Mouse (Mus musculus) embryonic facial prominence, embryonic 12.5 days (tissue): ENCODE results near the gene Il1r1. TPM values are rescaled to one million over a fixed set of nuclear protein-coding genes. Genes with fewer than 3 reads are reported as not detected.

ENCODE experiments used
- ATAC-seq: fragments of 200-750 bp; cut with Nextera tagmentation; 2 replicates; pipeline ENCODE4 v1.8.0; 2017; ENCODE audit not compliant: insufficient number of reproducible peaks, insufficient read depth, low FRiP score, low TSS enrichment
- H3K27ac ChIP-seq: fragments of 300-500 bp; sonication (generic); 2 replicates; pipeline ENCODE4 v1.5.1; 2016; ENCODE audit warnings: mild to moderate bottlenecking
- H3K27me3 ChIP-seq: fragments of 300-500 bp; sonication (generic); 2 replicates; pipeline ENCODE4 v1.6.1; 2016; ENCODE audit warnings: mild to moderate bottlenecking, moderate library complexity
- H3K36me3 ChIP-seq: fragments of 300-500 bp; sonication (generic); 2 replicates; pipeline ENCODE4 v1.6.1; 2016; ENCODE audit warnings: mild to moderate bottlenecking
- H3K4me1 ChIP-seq: fragments of 300-500 bp; sonication (generic); 2 replicates; pipeline ENCODE4 v1.6.1; 2016
- H3K4me2 ChIP-seq: fragments of 300-500 bp; sonication (generic); replicated peaks from 2 replicates; pipeline ENCODE4 v1.6.1; 2016; ENCODE audit warnings: mild to moderate bottlenecking, moderate library complexity
- H3K4me3 ChIP-seq: fragments of 300-500 bp; sonication (generic); 2 replicates; pipeline ENCODE4 v1.5.1; 2016; ENCODE audit warnings: mild to moderate bottlenecking
- H3K9ac ChIP-seq: fragments of 300-500 bp; sonication (generic); 2 replicates; pipeline ENCODE4 v1.6.1; 2016; ENCODE audit warnings: mild to moderate bottlenecking, moderate library complexity
- H3K9me3 ChIP-seq: fragments of 300-500 bp; sonication (generic); 2 replicates; pipeline ENCODE4 v1.6.1; 2016; ENCODE audit warnings: mild to moderate bottlenecking, moderate library complexity
- WGBS: fragments of 180-500 bp; shearing (Covaris S2); methylation state at CpG from one replicate; pipeline ENCODE4 v1.1.7; 2016; 5-methylcytosine and 5-hydroxymethylcytosine counted together
- polyA plus RNA-seq: library from polyadenylated mRNA; unstranded; fragments of >200 nt; fragmentation: Nextera tagmentation; extraction: Ambion mirVana; gene quantifications from 2 replicates; pipeline ENCODE4 v1.2.1, GENCODE M21; 2016

Il1r1 gene
- polyA plus RNA-seq, 1 experiment from 2014 or later = 4.2 TPM

DNA sequence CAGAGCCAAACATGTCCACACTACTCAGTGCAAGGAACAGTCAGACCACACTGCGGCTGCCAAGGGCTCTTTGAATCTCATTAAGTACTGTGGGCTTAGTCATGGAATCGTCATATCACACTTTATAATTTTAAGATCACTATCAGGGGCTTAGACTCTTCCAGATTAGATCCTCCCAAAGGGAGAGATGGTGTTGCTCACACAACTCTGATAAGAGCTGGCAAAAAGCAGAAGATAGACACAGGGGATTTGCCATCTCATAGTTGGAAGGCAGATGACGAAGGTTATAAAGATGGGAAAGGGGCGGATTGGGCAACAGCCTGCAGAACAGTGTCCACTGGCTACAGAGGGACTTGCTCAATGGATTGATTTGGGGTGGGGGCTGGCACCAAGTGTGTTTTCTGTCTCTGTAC, 130.6 kb downstream of the Il1r1 start:
- no peak overlapping the region for H3K9ac ChIP-seq
- peaks cover 8% of the 10 kb centered on the region; the same call in 1 of the 2 replicates for H3K4me1 ChIP-seq
- no peak for ATAC-seq
- no peaks in the 10 kb centered on the region for H3K27me3 ChIP-seq
- H3K4me2 ChIP-seq = no peak overlapping the region
- H3K4me3 ChIP-seq = no peak overlapping the region
- 85% methylated on average over 4 of the region's 4 CpGs for WGBS
- no peaks in the 10 kb centered on the region for H3K9me3 ChIP-seq
- no peaks in the 10 kb centered on the region for H3K36me3 ChIP-seq
- no peak overlapping the region for H3K27ac ChIP-seq

DNA sequence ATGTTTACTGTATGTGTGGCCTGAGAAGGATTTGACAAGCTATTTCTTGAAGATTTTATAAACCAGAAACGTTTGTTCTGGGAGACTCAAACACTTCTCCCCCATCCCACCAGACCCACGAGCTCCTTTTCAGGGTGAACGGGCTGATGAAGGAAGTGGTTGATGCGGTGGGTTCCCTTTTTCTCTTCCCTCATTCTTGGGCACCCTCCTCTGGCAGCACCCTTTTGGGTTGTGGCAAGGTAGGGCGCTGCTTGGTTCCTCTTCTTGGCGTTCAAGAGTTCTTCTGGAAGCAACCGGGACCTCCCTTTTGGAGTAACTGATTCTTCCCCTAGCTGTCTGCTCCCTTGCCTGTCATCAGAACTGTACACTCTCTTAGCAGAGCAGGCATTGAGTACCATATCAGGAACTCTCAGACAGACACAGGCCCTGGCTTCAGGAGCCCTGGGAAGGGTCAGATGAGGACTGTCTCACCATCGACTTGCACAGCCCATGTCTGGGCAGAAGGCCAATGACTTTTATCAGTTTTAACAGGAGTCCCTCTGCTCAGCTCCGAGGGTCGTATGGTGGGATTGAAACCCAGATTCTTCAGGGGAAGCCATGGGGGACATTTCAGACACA, 131.1 kb downstream of the Il1r1 start:
- Histone ChIP-seq H3K4me1 (peaks cover 8% of the 10 kb centered on the region; the same call in 1 of the 2 replicates), H3K27me3 (no peaks in the 10 kb centered on the region), H3K27ac (no peak overlapping the region), H3K9ac (no peak overlapping the region), H3K9me3 (no peaks in the 10 kb centered on the region), H3K4me2 (no peak overlapping the region), H3K4me3 (no peak overlapping the region), H3K36me3 (no peaks in the 10 kb centered on the region)
- ATAC-seq = no peak
- WGBS = 81% methylated on average over 10 of the region's 10 CpGs

DNA sequence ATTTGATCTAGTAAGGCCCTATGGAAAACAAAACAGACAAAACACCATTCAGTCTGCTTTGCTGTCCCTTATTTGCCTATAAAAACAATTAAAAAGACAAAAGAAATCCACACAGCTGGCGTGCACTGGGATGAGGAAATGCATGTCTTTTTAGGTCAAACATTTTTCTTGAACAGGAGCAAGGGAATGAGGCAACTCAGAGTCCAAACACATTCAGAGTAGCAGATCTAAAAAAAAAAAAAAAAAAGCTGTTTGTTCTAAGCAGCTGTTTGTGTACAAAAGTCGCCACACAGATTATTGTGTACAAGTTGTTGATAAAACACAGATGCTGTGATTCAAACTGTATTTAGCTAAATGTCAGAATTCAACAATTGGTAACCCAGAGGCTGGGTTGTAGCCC, 133.0 kb downstream of the Il1r1 start:
- WGBS = 33% methylated on average over 2 of the region's 2 CpGs
- no peak overlapping the region for H3K9ac ChIP-seq
- ATAC-seq = no peak
- 0 out of 2 replicates have a peak overlapping the region, but pooled peaks have one; percentile 30 for H3K27ac ChIP-seq
- no peaks in the 10 kb centered on the region for H3K9me3 ChIP-seq
- H3K4me2 ChIP-seq = no peak overlapping the region
- H3K36me3 ChIP-seq = no peaks in the 10 kb centered on the region
- H3K27me3 ChIP-seq = no peaks in the 10 kb centered on the region
- H3K4me1 ChIP-seq = peaks cover 8% of the 10 kb centered on the region; the same call in 1 of the 2 replicates
- no peak overlapping the region for H3K4me3 ChIP-seq

DNA sequence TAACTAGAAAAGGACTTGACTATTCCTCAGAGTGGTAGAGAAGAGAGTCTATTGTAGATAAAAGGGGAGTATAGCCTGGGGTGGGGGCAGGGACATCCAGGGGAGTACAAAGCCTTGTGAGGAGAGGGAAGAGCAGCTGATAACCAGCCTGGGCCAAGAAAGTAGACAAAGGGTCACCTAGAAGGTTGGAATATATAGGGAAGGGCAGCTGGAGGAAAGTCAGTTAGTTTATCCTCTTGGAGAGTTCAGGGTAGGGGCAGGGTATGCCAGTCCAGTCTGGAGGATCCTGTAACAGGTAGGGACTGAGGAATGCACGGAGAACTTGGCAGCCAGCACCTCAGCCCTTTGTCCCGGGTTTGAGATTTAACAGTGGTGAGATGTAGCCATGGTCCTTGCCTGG, 133.5 kb downstream of the Il1r1 start:
- Histone ChIP-seq H3K4me3 (no peak overlapping the region), H3K4me2 (no peak overlapping the region), H3K9ac (no peak overlapping the region), H3K4me1 (peaks cover 6% of the 10 kb centered on the region; the same call in 1 of the 2 replicates), H3K9me3 (no peaks in the 10 kb centered on the region), H3K36me3 (no peaks in the 10 kb centered on the region), H3K27me3 (no peaks in the 10 kb centered on the region), H3K27ac (no peak overlapping the region)
- WGBS = 72% methylated on average over 2 of the region's 2 CpGs
- ATAC-seq = no peak

DNA sequence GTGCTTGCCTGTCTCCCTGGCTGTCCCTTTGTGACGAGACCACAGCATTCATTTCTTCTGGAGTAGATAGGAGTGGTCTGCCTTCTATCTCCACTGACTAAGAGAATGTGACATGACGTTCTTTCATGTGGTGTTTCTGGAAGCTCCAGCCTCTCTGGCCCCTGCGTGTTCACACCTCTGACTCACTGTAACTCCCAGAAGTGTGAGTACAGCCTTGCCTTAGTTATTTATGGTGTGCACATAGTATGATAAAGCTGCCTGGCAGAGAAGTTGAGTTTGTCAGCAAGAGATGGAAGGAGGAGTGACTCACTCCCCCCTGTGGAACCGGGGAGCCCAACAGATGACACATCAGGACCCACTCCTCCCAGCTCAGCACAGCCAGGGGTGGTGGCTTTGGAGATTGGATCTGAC, 133.9 kb downstream of the Il1r1 start:
- ATAC-seq = no peak
- peaks cover 5% of the 10 kb centered on the region; the same call in 1 of the 2 replicates for H3K4me1 ChIP-seq
- no peak overlapping the region for H3K4me3 ChIP-seq
- WGBS = 84% methylated on average over 4 of the region's 4 CpGs
- no peaks in the 10 kb centered on the region for H3K9me3 ChIP-seq
- H3K36me3 ChIP-seq = no peaks in the 10 kb centered on the region
- no peak overlapping the region for H3K27ac ChIP-seq
- no peak overlapping the region for H3K9ac ChIP-seq
- no peak overlapping the region for H3K4me2 ChIP-seq
- H3K27me3 ChIP-seq = no peaks in the 10 kb centered on the region

DNA sequence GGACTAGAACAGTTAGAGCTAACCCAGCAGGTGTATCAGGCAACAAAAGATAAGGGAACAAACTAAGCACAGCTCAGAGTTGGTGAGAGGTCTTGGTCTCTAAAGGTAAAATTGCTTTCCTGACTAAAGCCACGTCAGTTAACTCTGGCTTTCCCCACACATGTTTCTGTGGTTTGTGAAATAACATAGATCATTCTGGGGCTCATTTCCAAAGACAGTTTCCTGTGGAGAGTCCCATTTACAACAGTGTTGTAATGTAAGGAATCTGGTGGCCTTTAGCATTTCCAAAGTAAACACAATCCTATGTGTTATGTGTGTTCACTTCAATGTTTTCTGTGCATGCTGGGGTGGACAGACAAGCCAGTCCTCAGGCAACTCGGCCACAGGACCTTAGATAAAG, 134.9 kb downstream of the Il1r1 start:
- WGBS = 57% methylated on average over 2 of the region's 2 CpGs
- no peak overlapping the region for H3K9ac ChIP-seq
- no peak for ATAC-seq

DNA sequence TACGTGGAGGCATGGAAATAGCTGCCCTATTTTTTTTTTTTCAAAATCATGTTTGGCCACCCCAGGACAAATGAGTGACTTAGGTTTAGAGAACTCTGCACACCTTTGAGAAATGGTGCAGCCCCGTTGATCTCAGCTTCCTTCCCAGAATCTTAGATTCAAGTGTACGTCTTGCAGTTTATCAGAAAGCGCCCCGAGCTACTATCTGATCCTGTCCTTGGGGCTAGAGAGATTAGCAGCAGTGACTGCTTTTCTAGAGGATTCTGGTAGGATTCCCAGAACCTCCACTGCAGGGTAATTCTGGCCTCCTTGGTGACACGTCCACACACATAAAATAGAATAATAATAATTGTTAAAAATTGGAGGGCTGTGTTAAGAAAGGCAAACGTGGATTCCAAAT, 136.1 kb downstream of the Il1r1 start:
- Histone ChIP-seq H3K27ac (no peak overlapping the region), H3K36me3 (no peaks in the 10 kb centered on the region), H3K4me3 (no peak overlapping the region), H3K9me3 (no peaks in the 10 kb centered on the region), H3K4me2 (no peak overlapping the region), H3K27me3 (no peaks in the 10 kb centered on the region), H3K4me1 (peaks cover 5% of the 10 kb centered on the region; the same call in 1 of the 2 replicates), H3K9ac (no peak overlapping the region)
- ATAC-seq = no peak
- WGBS = 66% methylated on average over 7 of the region's 7 CpGs

More for the DNA sequence above, 134.9 kb downstream of the Il1r1 start:
- Histone ChIP-seq H3K4me3 (no peak overlapping the region), H3K4me2 (no peak overlapping the region), H3K27ac (no peak overlapping the region), H3K36me3 (no peaks in the 10 kb centered on the region), H3K4me1 (peaks cover 5% of the 10 kb centered on the region; the same call in 1 of the 2 replicates), H3K9me3 (no peaks in the 10 kb centered on the region), H3K27me3 (no peaks in the 10 kb centered on the region)

DNA sequence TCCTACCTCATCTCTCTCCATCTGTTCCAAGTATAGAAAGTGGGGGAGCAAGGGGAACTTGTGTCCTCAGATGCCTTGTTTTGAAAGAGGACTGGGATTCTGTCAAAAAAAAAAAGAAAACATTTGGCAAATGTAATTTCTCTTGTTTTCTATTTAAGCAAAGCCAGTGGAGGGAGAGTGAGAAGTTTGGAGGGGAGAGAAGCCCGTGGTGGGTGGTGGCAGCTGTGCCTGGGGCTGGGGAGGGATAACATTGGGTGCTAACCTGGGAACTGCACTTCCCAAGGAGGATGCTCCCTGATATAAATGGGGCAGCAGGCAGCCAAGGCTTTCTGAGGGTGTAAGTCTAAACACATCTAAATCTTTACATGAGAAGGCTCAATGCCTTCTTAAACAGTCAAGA, 136.7 kb downstream of the Il1r1 start:
- ATAC-seq = no peak
- H3K4me1 ChIP-seq = peaks cover 5% of the 10 kb centered on the region; the same call in 1 of the 2 replicates
- no peaks in the 10 kb centered on the region for H3K27me3 ChIP-seq
- no peak overlapping the region for H3K9ac ChIP-seq
- WGBS = 53% methylated on average over 1 of the region's 1 CpGs
- no peak overlapping the region for H3K4me2 ChIP-seq
- no peaks in the 10 kb centered on the region for H3K36me3 ChIP-seq
- no peaks in the 10 kb centered on the region for H3K9me3 ChIP-seq
- H3K4me3 ChIP-seq = no peak overlapping the region
- no peak overlapping the region for H3K27ac ChIP-seq

DNA sequence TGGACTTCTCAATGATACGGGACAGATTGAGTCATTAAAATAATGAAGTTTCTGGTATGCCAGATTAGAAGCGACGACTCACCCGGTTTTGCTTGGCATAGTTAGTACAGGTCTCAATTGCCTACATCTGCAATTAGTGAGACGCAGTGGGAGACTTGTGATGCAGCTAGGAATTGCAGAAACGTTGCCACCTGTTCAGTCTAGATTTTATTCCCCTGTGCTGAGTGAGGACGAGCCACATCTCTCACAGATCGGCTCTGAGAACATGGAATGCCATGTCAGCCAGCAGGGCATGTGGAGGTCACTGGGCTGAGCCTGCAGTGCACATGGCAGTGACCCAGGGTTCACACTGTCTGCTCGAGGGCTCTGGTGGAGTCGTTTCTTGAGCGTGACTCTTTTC, 137.9 kb downstream of the Il1r1 start:
- Histone ChIP-seq H3K9me3 (no peaks in the 10 kb centered on the region), H3K27me3 (no peaks in the 10 kb centered on the region), H3K4me1 (no peaks in the 10 kb centered on the region), H3K36me3 (no peaks in the 10 kb centered on the region), H3K9ac (no peak overlapping the region), H3K4me2 (no peak overlapping the region), H3K4me3 (no peak overlapping the region), H3K27ac (no peak overlapping the region)
- WGBS = 64% methylated on average over 11 of the region's 11 CpGs
- no peak for ATAC-seq

Other genes with a start within 250 kb of the Il1r1 start
- gene Il1r2, start 151.0 kb upstream of the Il1r1 start, polyA plus RNA-seq = 0.98 and 1.4 TPM in 2 replicates
- gene Il1rl2, start 99.5 kb downstream of the Il1r1 start, polyA plus RNA-seq = 7.8 and 8.1 TPM in 2 replicates
- gene Il1rl1, start 204.5 kb downstream of the Il1r1 start, polyA plus RNA-seq = 0.11 and 0.27 TPM in 2 replicates
- not detected in 2 replicates for gene Il18r1, start 240.5 kb downstream of the Il1r1 start, polyA plus RNA-seq